Mouse (Mus musculus): Measurements from ENCODE around the gene Cldn6. TPM values are rescaled to one million over a fixed set of nuclear protein-coding genes. Genes with fewer than 3 reads are reported as not detected.

The Cldn6 gene
- total and polyA plus RNA-seq, 3 experiments, result not detected

GRCm38 (mm10) chr17:23645894-23646293, 33.2 kb upstream of the Cldn6 start:
- TF ChIP-seq UBTF (IDR thresholded peaks at IDR 0.05; ENCODE audit: borderline replicate concordance, insufficient read depth, low read depth, low read length) (no peak), JUND (IDR thresholded peaks at IDR 0.05; ENCODE audit: low read depth, low read length) (no peak), HCFC1 (IDR thresholded peaks at IDR 0.05; ENCODE audit: low read depth, low read length) (no peak), ZNF384 (IDR thresholded peaks at IDR 0.05; ENCODE audit: low read depth, low read length) (no peak), ZC3H11A (IDR thresholded peaks at IDR 0.05; ENCODE audit: low read depth, low read length) (no peak), TBP (IDR thresholded peaks at IDR 0.05; ENCODE audit: low read depth, low read length) (no peak)
- H3K27ac ChIP-seq (ENCODE audit: control insufficient read depth, low read depth, low read length), result no peak overlapping the region
- no peak for DNase-seq (ENCODE audit: low read depth, low spot score)
- H3K27me3 ChIP-seq (ENCODE audit: control insufficient read depth in 1 of 2, insufficient read depth in 2 of 2, low read length in 2 of 2), result peaks cover 2 to 3% of the 10 kb centered on the region in 2 experiments; a peak in 2 of 4 replicates
- no peak overlapping the region for H3K9ac ChIP-seq (ENCODE audit: control insufficient read depth, low read depth, low read length, poor library complexity, severe bottlenecking)
- no peaks in the 10 kb centered on the region for H3K36me3 ChIP-seq (ENCODE audit: control insufficient read depth in 1 of 2, insufficient read depth in 2 of 2, low read length in 2 of 2)
- no peaks in the 10 kb centered on the region for H3K79me2 ChIP-seq (ENCODE audit: control insufficient read depth, insufficient read depth, low read length, poor library complexity)
- H3K4me1 ChIP-seq (ENCODE audit: control insufficient read depth in 1 of 2, insufficient read depth in 2 of 2, low read length in 2 of 2), result no peaks in the 10 kb centered on the region
- no peaks in the 10 kb centered on the region for H3K9me3 ChIP-seq (replicated peaks; ENCODE audit: insufficient read depth, low read length)
- H3K4me3 ChIP-seq (ENCODE audit: control insufficient read depth in 1 of 2, insufficient read depth in 1 of 2, low read depth in 2 of 2, low read length in 2 of 2), result no peak overlapping the region

DNA sequence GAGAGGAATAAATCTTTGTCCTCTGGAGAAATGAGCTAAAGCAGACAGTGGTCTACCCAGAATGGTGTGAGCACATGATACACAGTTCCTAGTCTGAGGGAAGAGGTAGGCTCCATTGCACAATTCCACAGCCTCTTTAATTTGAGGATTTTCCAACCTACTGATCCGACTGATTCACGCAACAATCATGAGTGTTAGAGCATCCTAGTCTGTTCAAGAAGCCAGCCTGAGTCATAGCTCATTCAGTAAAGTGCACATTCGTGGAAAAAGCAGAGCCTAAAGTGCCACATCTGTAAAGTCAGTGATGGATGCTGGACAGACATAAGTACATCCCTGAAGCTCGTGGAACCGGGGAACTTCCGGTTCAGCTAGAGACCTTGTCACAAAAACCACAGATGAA, 27.7 kb upstream of the Cldn6 start:
- no peaks in the 10 kb centered on the region for H3K36me3 ChIP-seq (ENCODE audit: control insufficient read depth in 1 of 2, insufficient read depth in 2 of 2, low read length in 2 of 2)
- peaks cover 2 to 4% of the 10 kb centered on the region in 2 experiments for H3K27me3 ChIP-seq (ENCODE audit: control insufficient read depth in 1 of 2, insufficient read depth in 2 of 2, low read length in 2 of 2)
- TF ChIP-seq MAX (IDR thresholded peaks at IDR 0.05; ENCODE audit: low read length) (no peak), USF1 (IDR thresholded peaks at IDR 0.05; ENCODE audit: low read depth, low read length) (no peak), GATA1 (IDR thresholded peaks at IDR 0.05; ENCODE audit: low read depth, low read length) (no peak), MXI1 (IDR thresholded peaks at IDR 0.05; ENCODE audit: low read depth, low read length) (no peak), CHD1 (IDR thresholded peaks at IDR 0.05; ENCODE audit: low read depth, low read length) (no peak), NRF1 (IDR thresholded peaks at IDR 0.05; ENCODE audit: insufficient read depth, low read depth, low read length, poor library complexity, severe bottlenecking) (no peak), EP300 (IDR thresholded peaks at IDR 0.05; ENCODE audit: low read depth in 1 of 2, low read length in 2 of 2) (no peak), SIN3A (IDR thresholded peaks at IDR 0.05; ENCODE audit: low read length) (no peak), ZNF384 (IDR thresholded peaks at IDR 0.05; ENCODE audit: low read depth, low read length) (no peak), MEF2A (IDR thresholded peaks at IDR 0.05; ENCODE audit: extremely low read depth, insufficient replicate concordance, low read depth, low read length, poor library complexity, severe bottlenecking) (no peak), MYC (IDR thresholded peaks at IDR 0.05; ENCODE audit: low read depth, low read length) (no peak), USF2 (IDR thresholded peaks at IDR 0.05; ENCODE audit: borderline replicate concordance in 1 of 2, insufficient read depth in 1 of 2, low read depth in 1 of 2, low read length in 2 of 2) (no peak), KAT2A (conservative IDR thresholded peaks at IDR 0.05; ENCODE audit: low read depth, low read length) (no peak), MYB (IDR thresholded peaks at IDR 0.05; ENCODE audit: low read depth, low read length) (no peak)
- H3K4me3 ChIP-seq (ENCODE audit: control insufficient read depth in 1 of 2, insufficient read depth in 1 of 2, low read depth in 2 of 2, low read length in 2 of 2), result no peak overlapping the region
- H3K27ac ChIP-seq (ENCODE audit: control insufficient read depth, low read depth, low read length), result no peak overlapping the region
- no peak overlapping the region for H3K9ac ChIP-seq (ENCODE audit: control insufficient read depth, low read depth, low read length, poor library complexity, severe bottlenecking)
- H3K79me2 ChIP-seq (ENCODE audit: control insufficient read depth, insufficient read depth, low read length, poor library complexity), result no peaks in the 10 kb centered on the region
- no peaks in the 10 kb centered on the region for H3K9me3 ChIP-seq (replicated peaks; ENCODE audit: insufficient read depth, low read length)
- DNase-seq (ENCODE audit: low read depth, low spot score), result no peak
- H3K4me1 ChIP-seq (ENCODE audit: control insufficient read depth in 1 of 2, insufficient read depth in 2 of 2, low read length in 2 of 2), result no peaks in the 10 kb centered on the region
